Mouse (Mus musculus) spleen, postnatal 14 days (tissue): Measurements from ENCODE around the gene Slc44a2.
A peak's percentile ranks its signal among the peaks of the same experiment; 100 is the strongest.

Source experiments
- DNase-seq, 2 experiments: peaks; one replicate each; pipeline ENCODE4 v3.0.0; 2021 to 2022; ENCODE audit warnings: low spot score in 2 of 2

Gene Slc44a2

GRCm38 (mm10) chr9:21333523-21333922 lies 13.0 kb downstream of the Slc44a2 start:
- DNase-seq: no peak

GRCm38 (mm10) chr9:21334747-21335146 lies 14.2 kb downstream of the Slc44a2 start:
- DNase-seq: no peak

- no peak for DNase-seq
Observed at GRCm38 (mm10) chr9:21335391-21335790, 14.9 kb downstream of the Slc44a2 start.

- no peak for DNase-seq
Observed at GRCm38 (mm10) chr9:21336491-21336890, 16.0 kb downstream of the Slc44a2 start.

- DNase-seq: no peak
Observed at GRCm38 (mm10) chr9:21337652-21338051, 17.2 kb downstream of the Slc44a2 start.

GRCm38 (mm10) chr9:21340411-21340810 lies 19.9 kb downstream of the Slc44a2 start:
- DNase-seq: no peak

GRCm38 (mm10) chr9:21346627-21347365 lies 26.3 kb downstream of the Slc44a2 start:
- no peak for DNase-seq

- DNase-seq: no peak
Observed at GRCm38 (mm10) chr9:21348152-21348551, 27.7 kb downstream of the Slc44a2 start.

GRCm38 (mm10) chr9:21351178-21351577 lies 30.7 kb downstream of the Slc44a2 start:
- DNase-seq: no peak

GRCm38 (mm10) chr9:21351702-21352377 lies 31.3 kb downstream of the Slc44a2 start:
- no peak for DNase-seq

GRCm38 (mm10) chr9:21352463-21353372 lies 32.2 kb downstream of the Slc44a2 start:
- DNase-seq: no peak

GRCm38 (mm10) chr9:21353373-21353686 lies 32.8 kb downstream of the Slc44a2 start:
- DNase-seq: no peak

- DNase-seq: no peak
Observed at GRCm38 (mm10) chr9:21354796-21355195, 34.3 kb downstream of the Slc44a2 start.

- DNase-seq: peak in 1 of 2 experiments; percentile 61
Observed at GRCm38 (mm10) chr9:21356981-21357718, 36.7 kb downstream of the Slc44a2 start.

- DNase-seq: peak; percentile 54 to 73
Observed at GRCm38 (mm10) chr9:21366541-21367220, 46.2 kb downstream of the Slc44a2 start.

- DNase-seq: peak; percentile 97 to 99
Observed at GRCm38 (mm10) chr9:21367357-21368111, 47.0 kb downstream of the Slc44a2 start, which contains the start of gene Ilf3. Gene Ilf3, plus strand, starts transcription at chr9:21367871.

GRCm38 (mm10) chr9:21368131-21368584 lies 47.7 kb downstream of the Slc44a2 start:
- DNase-seq: peak; percentile 61 to 75

- no peak for DNase-seq
Observed at GRCm38 (mm10) chr9:21369080-21369479, 48.6 kb downstream of the Slc44a2 start.

- no peak for DNase-seq
Observed at GRCm38 (mm10) chr9:21370876-21371275, 50.4 kb downstream of the Slc44a2 start.

GRCm38 (mm10) chr9:21372508-21372907 lies 52.0 kb downstream of the Slc44a2 start:
- no peak for DNase-seq
